Mouse (Mus musculus) lung, postnatal 0 days (tissue): ENCODE measurements at regions not wholly inside any gene's neighbourhood (a gene's known extent, or its start where the extent isn't known, plus 50 kb on each side); places are given as distances from the start of the nearest gene placed in this dataset.

Experiments
- CTCF ChIP-seq: IDR thresholded peaks from 2 replicates; pipeline ENCODE4 v1.5.1; 2016; ENCODE audit warnings: antibody characterized with exemption, mild to moderate bottlenecking
- EP300 ChIP-seq: IDR thresholded peaks from 2 replicates; pipeline ENCODE4 v1.6.1; 2016; ENCODE audit warnings: antibody characterized with exemption, mild to moderate bottlenecking, control low read depth

GRCm38 (mm10) chr5:114518012-114518411 is 49.8 kb upstream of the Fam222a start:
- TF ChIP-seq CTCF (no peak), EP300 (no peak)
